Mouse (Mus musculus): ENCODE results near the gene Gba. TPM values are rescaled to one million over a fixed set of nuclear protein-coding genes. Genes with fewer than 3 reads are reported as not detected.

Gba gene
- polyA plus RNA-seq, 1 experiment from 2014 or later, result 30.7 TPM

- no peaks in the 10 kb centered on the region for H3K9me3 ChIP-seq (ENCODE audit: control insufficient read depth, low read length)
- no peak overlapping the region for H3K27ac ChIP-seq (replicated peaks; ENCODE audit: low read depth, low read length)
- WGBS, result 6% methylated on average over 17 of the region's 17 CpGs
- DNase-seq (ENCODE audit: low spot score) (peak; percentile 59), ATAC-seq (ENCODE audit: insufficient number of reproducible peaks, low FRiP score, low TSS enrichment, low read depth) (peak; percentile 29; the same call in 1 of the 2 replicates)
- peaks cover 15% of the 10 kb centered on the region for H3K4me1 ChIP-seq (ENCODE audit: control insufficient read depth, insufficient read depth, low read length)
- H3K27me3 ChIP-seq (ENCODE audit: control insufficient read depth, insufficient read depth, low read length), result no peaks in the 10 kb centered on the region
- no peak overlapping the region for H3K4me3 ChIP-seq (ENCODE audit: low read depth, low read length)
- H3K4me2 ChIP-seq (ENCODE audit: low read depth, severe bottlenecking), result peak overlapping the region; percentile 38
- no peak overlapping the region for H3K9ac ChIP-seq (ENCODE audit: low read length)
- no peaks in the 10 kb centered on the region; the same call in 1 of the 2 replicates for H3K36me3 ChIP-seq (ENCODE audit: control insufficient read depth, insufficient read depth, low read length)
Measured at GRCm38 (mm10) chr3:89251365-89251895, 48.7 kb downstream of the Gba start.

DNA sequence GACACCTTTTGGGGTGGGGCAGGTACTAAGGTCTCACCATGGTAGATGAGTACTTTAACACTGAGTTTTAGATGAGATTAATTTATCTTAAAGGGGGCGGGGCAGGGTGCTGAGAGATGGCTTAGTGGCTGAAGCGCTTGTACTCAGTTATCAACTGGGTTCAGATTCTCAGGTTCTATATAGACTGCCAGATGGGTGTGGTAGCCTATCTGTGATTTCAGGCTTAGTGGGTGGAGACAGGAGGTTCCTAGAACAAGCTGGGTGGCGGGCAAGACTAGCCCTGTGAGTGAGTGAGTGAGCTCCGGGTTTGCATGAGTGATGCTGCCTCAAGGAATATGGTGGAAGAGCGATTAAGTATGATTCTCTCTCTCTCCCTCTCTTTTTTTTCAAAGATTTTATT, 52.3 kb downstream of the Gba start:
- 91% methylated on average over 5 of the region's 5 CpGs for WGBS
- Histone ChIP-seq H3K27me3 (ENCODE audit: control insufficient read depth, insufficient read depth, low read length) (no peaks in the 10 kb centered on the region), H3K9me3 (ENCODE audit: control insufficient read depth, low read length) (no peaks in the 10 kb centered on the region), H3K4me3 (ENCODE audit: low read depth, low read length) (no peak overlapping the region), H3K36me3 (ENCODE audit: control insufficient read depth, insufficient read depth, low read length) (no peaks in the 10 kb centered on the region), H3K9ac (ENCODE audit: low read length) (no peak overlapping the region), H3K4me2 (ENCODE audit: low read depth, severe bottlenecking) (no peak overlapping the region), H3K4me1 (ENCODE audit: control insufficient read depth, insufficient read depth, low read length) (peaks cover 9% of the 10 kb centered on the region), H3K27ac (replicated peaks; ENCODE audit: low read depth, low read length) (no peak overlapping the region)
- no peak for DNase-seq (ENCODE audit: low spot score)
- ATAC-seq (ENCODE audit: insufficient number of reproducible peaks, low FRiP score, low TSS enrichment, low read depth), result no peak

DNA sequence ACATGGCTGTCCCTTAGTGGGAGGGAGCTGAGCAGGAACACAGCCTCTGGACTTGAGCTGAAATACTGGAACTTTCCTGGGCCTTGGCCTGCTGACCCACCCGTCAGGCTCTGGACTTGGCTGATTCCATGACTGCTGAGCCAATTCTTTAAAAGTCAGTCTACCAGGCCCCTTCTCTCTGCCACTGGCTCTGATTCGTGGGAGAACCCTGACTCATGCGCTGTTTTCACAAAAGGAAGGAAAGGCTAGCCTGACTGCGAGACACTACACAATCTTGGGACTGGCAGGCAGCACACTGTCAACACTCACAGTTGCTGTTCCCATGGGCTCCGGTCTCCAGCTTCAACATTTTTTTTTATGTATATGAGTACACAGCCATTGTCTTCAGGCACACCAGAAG, 53.4 kb downstream of the Gba start:
- Histone ChIP-seq H3K9ac (ENCODE audit: low read length) (0 out of 2 replicates have a peak overlapping the region, but pooled peaks have one; percentile 22), H3K27ac (replicated peaks; ENCODE audit: low read depth, low read length) (no peak overlapping the region), H3K4me2 (ENCODE audit: low read depth, severe bottlenecking) (no peak overlapping the region), H3K4me1 (ENCODE audit: control insufficient read depth, insufficient read depth, low read length) (peaks cover 3% of the 10 kb centered on the region), H3K36me3 (ENCODE audit: control insufficient read depth, insufficient read depth, low read length) (no peaks in the 10 kb centered on the region), H3K4me3 (ENCODE audit: low read depth, low read length) (no peak overlapping the region), H3K27me3 (ENCODE audit: control insufficient read depth, insufficient read depth, low read length) (no peaks in the 10 kb centered on the region), H3K9me3 (ENCODE audit: control insufficient read depth, low read length) (no peaks in the 10 kb centered on the region)
- no peak for ATAC-seq (ENCODE audit: insufficient number of reproducible peaks, low FRiP score, low TSS enrichment, low read depth)
- WGBS, result 87% methylated on average over 5 of the region's 5 CpGs
- no peak for DNase-seq (ENCODE audit: low spot score)

MicroRNAs within 50 kb of the gene (microRNA counts, 519-probe panel; counts per million panel counts)
- microRNA mmu-miR-92b, result 1,929 counts per million, percentile 15 among the panel's probes with 10 or more counts

Small RNAs within 50 kb of the gene (microRNA-seq; reads per million reads assigned to microRNA genes)
- gene Mir92b, result 542 reads per million, percentile 67 among the genes with 10 or more reads in this experiment

Other genes starting within 250 kb of the Gba start
- gene Rusc1, start 109.6 kb upstream of the Gba start, polyA plus RNA-seq (2014; fragmentation: Nextera tagmentation; extraction: Ambion mirVana), result 13.8 TPM in 2 replicates
- gene Gm43738, start 101.8 kb upstream of the Gba start, polyA plus RNA-seq (2014; fragmentation: Nextera tagmentation; extraction: Ambion mirVana), result not detected in 2 replicates
- 315 and 326 TPM in 2 replicates for gene Fdps, start 101.0 kb upstream of the Gba start, polyA plus RNA-seq (2014; fragmentation: Nextera tagmentation; extraction: Ambion mirVana)
- gene Pklr, start 66.8 kb upstream of the Gba start, polyA plus RNA-seq (2014; fragmentation: Nextera tagmentation; extraction: Ambion mirVana), result 1.2 and 1.6 TPM in 2 replicates
- gene Hcn3, start 42.7 kb upstream of the Gba start, polyA plus RNA-seq (2014; fragmentation: Nextera tagmentation; extraction: Ambion mirVana), result 1.0 and 1.1 TPM in 2 replicates
- 34.8 and 35.2 TPM in 2 replicates for gene Clk2, start 38.1 kb upstream of the Gba start, polyA plus RNA-seq (2014; fragmentation: Nextera tagmentation; extraction: Ambion mirVana)
- 107 and 110 TPM in 2 replicates for gene Scamp3, start 25.5 kb upstream of the Gba start, polyA plus RNA-seq (2014; fragmentation: Nextera tagmentation; extraction: Ambion mirVana)
- gene Fam189b, start 19.8 kb upstream of the Gba start, polyA plus RNA-seq (2014; fragmentation: Nextera tagmentation; extraction: Ambion mirVana), result 24.0 and 27.1 TPM in 2 replicates
- 21.0 and 21.6 TPM in 2 replicates for gene Thbs3, start 12.3 kb downstream of the Gba start, polyA plus RNA-seq (2014; fragmentation: Nextera tagmentation; extraction: Ambion mirVana)
- 213 and 231 TPM in 2 replicates for gene Mtx1, start 24.2 kb downstream of the Gba start, polyA plus RNA-seq (2014; fragmentation: Nextera tagmentation; extraction: Ambion mirVana)
- 0.68 TPM in 1 of 2 replicates, not detected in the other for gene Muc1, start 26.1 kb downstream of the Gba start, polyA plus RNA-seq (2014; fragmentation: Nextera tagmentation; extraction: Ambion mirVana)
- 272 and 295 TPM in 2 replicates for gene Krtcap2, start 43.0 kb downstream of the Gba start, polyA plus RNA-seq (2014; fragmentation: Nextera tagmentation; extraction: Ambion mirVana)
- 4.0 and 5.5 TPM in 2 replicates for gene Trim46, start 43.4 kb downstream of the Gba start, polyA plus RNA-seq (2014; fragmentation: Nextera tagmentation; extraction: Ambion mirVana)
- gene Dpm3, start 56.4 kb downstream of the Gba start, polyA plus RNA-seq (2014; fragmentation: Nextera tagmentation; extraction: Ambion mirVana), result 93.3 and 106 TPM in 2 replicates
- 46.4 and 47.2 TPM in 2 replicates for gene Slc50a1, start 67.6 kb downstream of the Gba start, polyA plus RNA-seq (2014; fragmentation: Nextera tagmentation; extraction: Ambion mirVana)
- 42.4 and 47.7 TPM in 2 replicates for gene Efna1, start 78.2 kb downstream of the Gba start, polyA plus RNA-seq (2014; fragmentation: Nextera tagmentation; extraction: Ambion mirVana)
- gene Efna3, start 120.0 kb downstream of the Gba start, polyA plus RNA-seq (2014; fragmentation: Nextera tagmentation; extraction: Ambion mirVana), result 13.9 and 19.3 TPM in 2 replicates
- gene Efna4, start 135.1 kb downstream of the Gba start, polyA plus RNA-seq (2014; fragmentation: Nextera tagmentation; extraction: Ambion mirVana), result 46.9 and 48.9 TPM in 2 replicates
- gene Adam15, start 147.1 kb downstream of the Gba start, polyA plus RNA-seq (2014; fragmentation: Nextera tagmentation; extraction: Ambion mirVana), result 17.8 and 21.0 TPM in 2 replicates
- gene Dcst2, start 159.0 kb downstream of the Gba start, polyA plus RNA-seq (2014; fragmentation: Nextera tagmentation; extraction: Ambion mirVana), result 0.23 and 0.28 TPM in 2 replicates
- 0.37 and 0.44 TPM in 2 replicates for gene Dcst1, start 162.3 kb downstream of the Gba start, polyA plus RNA-seq (2014; fragmentation: Nextera tagmentation; extraction: Ambion mirVana)
- gene Zbtb7b, start 191.8 kb downstream of the Gba start, polyA plus RNA-seq (2014; fragmentation: Nextera tagmentation; extraction: Ambion mirVana), result 0.41 and 0.45 TPM in 2 replicates
- gene Lenep, start 199.9 kb downstream of the Gba start, polyA plus RNA-seq (2014; fragmentation: Nextera tagmentation; extraction: Ambion mirVana), result 0.61 TPM in 1 of 2 replicates, not detected in the other
- gene Flad1, start 208.9 kb downstream of the Gba start, polyA plus RNA-seq (2014; fragmentation: Nextera tagmentation; extraction: Ambion mirVana), result 19.0 and 21.9 TPM in 2 replicates
- 774 and 797 TPM in 2 replicates for gene Cks1b, start 215.5 kb downstream of the Gba start, polyA plus RNA-seq (2014; fragmentation: Nextera tagmentation; extraction: Ambion mirVana)
- 55.7 and 64.5 TPM in 2 replicates for gene Shc1, start 215.5 kb downstream of the Gba start, polyA plus RNA-seq (2014; fragmentation: Nextera tagmentation; extraction: Ambion mirVana)
- gene Pygo2, start 227.3 kb downstream of the Gba start, polyA plus RNA-seq (2014; fragmentation: Nextera tagmentation; extraction: Ambion mirVana), result 64.3 and 65.5 TPM in 2 replicates
- gene Pbxip1, start 233.8 kb downstream of the Gba start, polyA plus RNA-seq (2014; fragmentation: Nextera tagmentation; extraction: Ambion mirVana), result 10.3 and 11.5 TPM in 2 replicates